Mouse (Mus musculus) G1E-ER4 (cell line): ENCODE data around the gene Cntnap5a. TPM values are rescaled to one million over a fixed set of nuclear protein-coding genes. Genes with fewer than 3 reads are reported as not detected.

Experiments
- GATA1 ChIP-seq: IDR thresholded peaks from one replicate; pipeline ENCODE4 v1.8.0; 2012; ENCODE audit warnings: low read length, inconsistent platforms
- polyA plus RNA-seq: library from polyadenylated mRNA; stranded (reverse); fragments of >175 nt; gene quantifications from 2 replicates; pipeline ENCODE4 v1.2.3, GENCODE M21; 2012

Gene Cntnap5a
- polyA plus RNA-seq, 1 experiment: not detected

DNA sequence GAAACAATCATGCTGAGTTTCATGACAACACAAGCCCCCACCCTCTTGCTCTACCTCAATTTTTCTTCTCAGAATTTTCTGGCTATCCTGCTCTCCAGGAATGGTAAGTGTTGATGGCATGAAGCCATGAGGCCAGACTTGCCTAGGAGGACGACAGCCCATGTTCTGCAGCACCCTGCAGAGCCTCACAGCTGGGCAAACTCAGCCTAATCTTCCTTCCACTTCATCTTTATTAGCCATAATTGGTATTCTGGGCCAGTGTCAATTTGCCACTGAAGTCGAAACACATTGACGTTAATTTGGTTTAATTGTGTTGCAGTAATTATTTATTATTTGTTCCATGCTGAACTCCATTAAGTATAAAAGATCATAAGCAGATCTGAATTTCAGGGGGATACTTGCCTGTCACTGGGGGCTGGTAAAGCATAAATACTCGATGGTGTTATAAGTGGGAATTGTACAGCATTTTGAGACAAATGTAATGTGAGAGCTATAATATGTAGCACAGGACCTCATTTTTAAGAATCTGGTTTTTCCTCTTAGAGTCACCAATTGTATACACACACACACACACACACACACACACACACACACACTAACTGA is 770.7 kb downstream of the Cntnap5a start:
- no peak for TF ChIP-seq GATA1

DNA sequence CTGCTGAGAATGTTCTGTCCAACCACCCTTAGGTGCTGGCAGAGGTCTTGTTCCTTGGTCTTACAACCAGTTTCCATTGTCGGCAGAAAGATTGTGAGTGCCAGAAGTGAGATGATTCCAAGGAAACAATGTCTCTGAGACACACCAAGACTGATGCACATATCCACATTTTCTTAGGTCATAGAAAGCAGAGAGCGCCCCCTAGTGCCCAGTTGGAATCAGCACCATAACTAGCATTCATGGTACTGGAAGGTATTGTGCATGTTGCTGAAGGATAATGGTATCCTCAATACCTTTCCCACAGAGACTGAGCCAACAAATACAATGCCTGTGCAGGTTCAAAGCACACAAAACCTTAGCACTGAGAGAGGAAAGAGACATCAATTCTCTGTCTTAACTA is 793.1 kb downstream of the Cntnap5a start:
- TF ChIP-seq GATA1: no peak

DNA sequence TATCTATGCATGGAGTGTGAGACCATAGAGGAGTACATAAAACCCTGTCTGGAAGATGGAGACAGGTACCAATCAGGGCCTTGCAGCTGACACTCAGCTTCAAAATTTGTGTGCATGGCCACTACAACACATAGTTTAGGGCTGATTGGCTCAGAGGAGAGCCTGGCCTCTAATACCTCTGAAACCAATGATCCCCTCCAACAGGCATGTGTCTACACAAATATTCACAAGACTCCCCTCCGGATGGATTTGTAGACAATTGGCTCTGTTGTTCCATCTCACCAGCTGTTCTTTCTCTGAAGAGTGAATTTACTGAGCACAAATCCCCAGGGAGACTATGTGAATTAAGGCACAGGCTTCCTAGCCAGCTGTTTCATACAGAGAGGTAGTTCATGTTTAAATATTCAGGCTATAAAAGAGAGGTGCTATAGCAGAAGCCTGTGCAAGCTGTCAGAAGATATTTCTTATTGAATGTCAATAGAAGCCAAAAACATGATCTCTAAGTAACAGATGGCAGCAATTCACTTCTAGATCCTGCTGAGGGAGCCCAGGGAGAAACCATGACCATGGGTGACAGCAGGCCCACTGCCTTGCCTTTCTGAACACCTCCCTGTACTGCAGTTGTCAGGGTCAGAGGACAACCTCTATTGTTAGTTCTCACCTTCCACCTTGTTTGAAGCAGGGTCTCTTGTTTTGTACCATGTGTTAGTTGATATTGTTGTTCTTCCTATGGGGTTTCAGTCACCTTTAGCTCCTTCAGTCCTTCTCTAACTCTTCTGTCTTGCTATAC is 804.4 kb downstream of the Cntnap5a start:
- no peak for TF ChIP-seq GATA1

GRCm38 (mm10) chr1:116577969-116578666 is 893.6 kb downstream of the Cntnap5a start:
- TF ChIP-seq GATA1: no peak

- TF ChIP-seq GATA1: no peak
Measured at GRCm38 (mm10) chr1:116616272-116616671, 931.7 kb downstream of the Cntnap5a start.
